Mouse (Mus musculus) lung, adult 2 months (tissue): ENCODE measurements around the gene Nol6.

ENCODE experiments used
- CTCF ChIP-seq: fragments of 200-500 bp; IDR thresholded peaks from 2 replicates; pipeline ENCODE4 v1.5.1; 2011; ENCODE audit warnings: mild to moderate bottlenecking, low read length, control low read depth; ENCODE audit not compliant: insufficient read depth
- POLR2A ChIP-seq: fragments of 200-500 bp; IDR thresholded peaks from 2 replicates; pipeline ENCODE4 v1.6.1; 2011; ENCODE audit warnings: low read depth, mild to moderate bottlenecking, control low read depth, low read length, borderline replicate concordance; ENCODE audit errors: extremely low read depth

DNA sequence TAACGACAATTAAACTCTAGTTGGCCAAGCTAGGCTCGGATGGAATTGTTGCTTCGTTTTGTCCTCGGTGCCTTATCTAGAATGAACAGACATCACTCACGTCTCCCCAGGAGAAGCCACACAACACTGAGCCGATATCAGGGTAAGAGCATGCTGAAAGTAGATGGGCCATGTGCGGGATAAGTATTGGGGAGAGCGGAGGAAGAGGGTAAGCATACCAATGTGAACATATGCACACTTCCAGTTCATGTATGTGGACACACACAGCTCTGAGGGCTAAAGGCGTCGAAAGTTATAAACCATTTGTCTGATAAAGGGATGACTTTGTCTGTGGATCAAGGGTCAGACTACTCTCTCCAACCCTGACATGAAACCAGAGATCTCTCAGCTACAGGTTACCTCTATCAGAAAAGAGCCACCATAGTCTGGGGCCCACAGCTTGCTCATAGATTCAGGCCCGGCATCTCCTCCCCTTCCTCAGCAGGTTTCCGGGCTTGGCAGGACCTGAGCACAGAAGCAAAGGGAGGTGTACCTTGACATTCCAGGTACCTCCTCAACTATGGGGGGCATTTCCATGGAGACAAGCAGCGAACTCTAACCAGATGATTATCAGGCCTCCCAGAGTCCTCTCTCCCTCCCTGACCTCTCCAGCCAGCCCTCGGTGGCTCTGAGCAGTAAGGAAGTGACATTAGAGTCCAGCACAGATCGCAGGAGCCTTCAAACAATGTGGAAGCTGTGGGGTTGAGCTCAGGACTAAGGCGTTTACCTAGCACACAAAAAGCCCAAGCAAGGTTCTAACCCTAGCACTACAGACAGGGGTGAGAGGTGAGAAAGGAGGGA is 36.6 kb downstream of the Nol6 start:
- TF ChIP-seq POLR2A (no peak), CTCF (no peak)
